Mouse (Mus musculus) small intestine, adult 2 months (tissue): ENCODE results near the gene Fkbp11. TPM values are rescaled to one million over a fixed set of nuclear protein-coding genes. Genes with fewer than 3 reads are reported as not detected.
A peak's percentile ranks its signal among the peaks of the same experiment; 100 is the strongest.

Experiments used
- H3K27ac ChIP-seq: fragments of 200-500 bp; 2 replicates; pipeline ENCODE4 v1.5.1; 2012; ENCODE audit warnings: low read depth, low read length, control low read depth, inconsistent platforms; ENCODE audit not compliant: insufficient read depth
- H3K27me3 ChIP-seq: fragments of 200-500 bp; 2 replicates; pipeline ENCODE4 v1.6.1; 2012; ENCODE audit warnings: mild to moderate bottlenecking, moderate library complexity, low read length, inconsistent platforms; ENCODE audit not compliant: control insufficient read depth, insufficient read depth
- H3K36me3 ChIP-seq: fragments of 200-500 bp; 2 replicates; pipeline ENCODE4 v1.6.1; 2012; ENCODE audit warnings: mild to moderate bottlenecking, low read length, control low read depth, inconsistent platforms; ENCODE audit not compliant: control insufficient read depth, insufficient read depth
- H3K4me1 ChIP-seq: fragments of 200-500 bp; 2 replicates; pipeline ENCODE4 v1.6.1; 2012; ENCODE audit warnings: low read length, inconsistent platforms, mixed read lengths; ENCODE audit not compliant: control insufficient read depth, insufficient read depth, insufficient read length
- H3K4me3 ChIP-seq: fragments of 200-500 bp; 2 replicates; pipeline ENCODE4 v1.5.1; 2012; ENCODE audit warnings: low read depth, mild to moderate bottlenecking, control low read depth, inconsistent platforms, low read length, moderate library complexity
- CTCF ChIP-seq: fragments of 200-500 bp; IDR thresholded peaks from 2 replicates; pipeline ENCODE4 v1.5.1; 2012; ENCODE audit warnings: low read depth, mild to moderate bottlenecking, control low read depth, inconsistent platforms, low read length, moderate library complexity, mixed read lengths; ENCODE audit not compliant: insufficient replicate concordance, insufficient read length; ENCODE audit errors: extremely low read depth
- POLR2A ChIP-seq: fragments of 200-500 bp; IDR thresholded peaks from 2 replicates; pipeline ENCODE4 v1.6.1; 2012; ENCODE audit warnings: low read depth, mild to moderate bottlenecking, control low read depth, inconsistent platforms, low read length, moderate library complexity
- WGBS: fragments of 180-500 bp; shearing (Covaris S2); methylation state at CpG from one replicate; pipeline ENCODE4 v1.1.7; 2018; 5-methylcytosine and 5-hydroxymethylcytosine counted together
- polyA plus RNA-seq: library from polyadenylated mRNA; depleted of rRNA; stranded (reverse); fragments of >200 nt; gene quantifications from 2 replicates; pipeline ENCODE4 v1.2.3, GENCODE M21; 2012

The Fkbp11 gene
- polyA plus RNA-seq, 1 experiment = 14.7 TPM

GRCm38 (mm10) chr15:98772511-98773211 is 44.7 kb upstream of the Fkbp11 start:
- TF ChIP-seq POLR2A = no peak
- TF ChIP-seq CTCF = no peak
- no peaks in the 10 kb centered on the region for H3K36me3 ChIP-seq
- H3K27me3 ChIP-seq = peaks cover 19% of the 10 kb centered on the region
- 3% methylated on average over 36 of the region's 36 CpGs for WGBS
- H3K4me3 ChIP-seq = peak overlapping the region; percentile 58
- H3K27ac ChIP-seq = no peak overlapping the region
- H3K4me1 ChIP-seq = peaks cover 13% of the 10 kb centered on the region

GRCm38 (mm10) chr15:98771813-98772425 is 43.9 kb upstream of the Fkbp11 start:
- no peaks in the 10 kb centered on the region for H3K36me3 ChIP-seq
- peaks cover 12% of the 10 kb centered on the region for H3K4me1 ChIP-seq
- H3K27ac ChIP-seq = no peak overlapping the region
- H3K27me3 ChIP-seq = peaks cover 11% of the 10 kb centered on the region
- 14% methylated on average over 12 of the region's 12 CpGs for WGBS
- no peak for TF ChIP-seq CTCF
- TF ChIP-seq POLR2A = no peak
- H3K4me3 ChIP-seq = peak overlapping the region; percentile 58

- no peak for TF ChIP-seq CTCF
- TF ChIP-seq POLR2A = no peak
- peaks cover 8% of the 10 kb centered on the region for H3K4me1 ChIP-seq
- no peak overlapping the region for H3K4me3 ChIP-seq
- no peak overlapping the region for H3K27ac ChIP-seq
- no peaks in the 10 kb centered on the region for H3K27me3 ChIP-seq
- no peaks in the 10 kb centered on the region for H3K36me3 ChIP-seq
- WGBS = 52% methylated on average over 5 of the region's 5 CpGs
Observed at GRCm38 (mm10) chr15:98768259-98768658, 40.3 kb upstream of the Fkbp11 start.

- Histone ChIP-seq H3K27me3 (no peaks in the 10 kb centered on the region), H3K36me3 (no peaks in the 10 kb centered on the region), H3K4me3 (no peak overlapping the region), H3K27ac (no peak overlapping the region), H3K4me1 (peaks cover 4% of the 10 kb centered on the region; the same call in 1 of the 2 replicates)
- TF ChIP-seq CTCF = no peak
- no peak for TF ChIP-seq POLR2A
- WGBS = 77% methylated on average over 4 of the region's 4 CpGs
Observed at GRCm38 (mm10) chr15:98765929-98766328, 37.9 kb upstream of the Fkbp11 start.

- peaks cover 4% of the 10 kb centered on the region; the same call in 1 of the 2 replicates for H3K4me1 ChIP-seq
- WGBS = under 1% methylated on average over 76 of the region's 76 CpGs
- H3K36me3 ChIP-seq = peaks cover 1% of the 10 kb centered on the region
- H3K4me3 ChIP-seq = peak within 1 kb of the TSS; percentile 91
- H3K27me3 ChIP-seq = no peaks in the 10 kb centered on the region
- TF ChIP-seq CTCF (no peak), POLR2A (peak; percentile 79)
- peak within 1 kb of the TSS; percentile 58 for H3K27ac ChIP-seq
Observed at GRCm38 (mm10) chr15:98762670-98763529, 34.9 kb upstream of the Fkbp11 start, which contains the start of gene Arf3. Arf3 (minus strand) TSS chr15:98763214.

GRCm38 (mm10) chr15:98762201-98762621 is 34.2 kb upstream of the Fkbp11 start:
- H3K27me3 ChIP-seq = no peaks in the 10 kb centered on the region
- TF ChIP-seq POLR2A (peak; percentile 29; the same call in 1 of the 2 replicates), CTCF (no peak)
- peaks cover 4% of the 10 kb centered on the region; the same call in 1 of the 2 replicates for H3K4me1 ChIP-seq
- peaks cover 1% of the 10 kb centered on the region for H3K36me3 ChIP-seq
- peak overlapping the region; percentile 58 for H3K27ac ChIP-seq
- WGBS = 0% methylated on average over 24 of the region's 24 CpGs
- H3K4me3 ChIP-seq = peak overlapping the region; percentile 91

GRCm38 (mm10) chr15:98754125-98754524 is 26.1 kb upstream of the Fkbp11 start:
- no peak overlapping the region for H3K27ac ChIP-seq
- H3K4me1 ChIP-seq = peaks cover 10% of the 10 kb centered on the region
- TF ChIP-seq POLR2A (no peak), CTCF (no peak)
- H3K36me3 ChIP-seq = peaks cover 5% of the 10 kb centered on the region; the same call in 1 of the 2 replicates
- H3K27me3 ChIP-seq = no peaks in the 10 kb centered on the region
- H3K4me3 ChIP-seq = no peak overlapping the region
- WGBS = 58% methylated on average over 2 of the region's 2 CpGs
